Mouse (Mus musculus) mouse embryonic stem cell (cell line): ENCODE data around the gene Dop1b.

ENCODE experiments used
- in situ Hi-C, 2 experiments: fragments of 300-500 bp; cut with MboI; formaldehyde crosslinking; loops; 1 replicate in 1 of 2; 3 replicates in 1 of 2; pipeline ENCODE4 v1.14.3; 2019 to 2020; ENCODE audit warnings: low sequenced_read_pairs in 2 of 2, low pct_unique_long_range_greater_than_20kb in 1 of 2, mixed read lengths in 1 of 2; ENCODE audit not compliant: unreplicated experiment in 1 of 2

The Dop1b gene

DNA sequence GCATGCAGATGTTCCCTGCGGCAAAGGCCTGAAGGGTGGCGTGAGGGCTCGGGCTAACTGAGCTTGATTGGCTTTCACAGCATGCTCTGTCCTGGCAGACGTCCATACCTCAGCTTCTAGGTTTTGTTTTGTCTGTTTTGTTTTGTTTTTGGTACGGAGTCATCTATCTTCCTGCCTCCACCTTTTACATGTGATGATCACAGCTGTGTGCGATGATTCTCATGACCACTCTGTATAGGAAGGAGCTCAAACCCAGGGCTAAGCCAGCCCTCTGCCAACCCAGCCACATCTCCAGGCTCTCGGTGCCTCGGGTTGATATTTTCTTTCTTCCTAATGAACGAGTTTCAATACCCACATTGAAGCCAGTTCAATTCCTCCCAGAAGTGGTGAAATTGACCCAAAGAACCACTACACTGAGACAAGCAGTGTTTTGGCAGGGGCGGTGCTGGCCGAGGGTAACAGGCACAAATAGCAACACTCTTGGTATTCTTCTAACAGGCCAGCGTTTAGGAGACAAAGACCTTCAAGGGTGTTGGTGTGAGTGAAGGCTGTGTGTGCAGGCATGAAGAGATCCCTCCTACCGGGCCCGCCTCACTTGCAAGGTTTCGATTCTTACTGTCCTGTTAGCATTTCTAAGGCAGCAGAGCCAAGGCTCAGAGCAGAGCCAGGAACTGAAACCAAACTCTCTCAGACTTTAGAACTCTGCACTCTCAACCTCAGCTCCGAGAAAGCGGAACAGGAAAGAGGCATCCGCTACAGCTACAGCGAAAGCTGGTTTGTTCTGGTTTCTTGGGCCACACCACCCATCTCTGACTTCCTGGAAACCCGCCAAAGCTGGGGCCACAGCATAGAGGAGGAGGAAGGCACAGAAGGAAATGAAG lies 104.4 kb downstream of the Dop1b start:
- in situ Hi-C loops: no loop called here

DNA sequence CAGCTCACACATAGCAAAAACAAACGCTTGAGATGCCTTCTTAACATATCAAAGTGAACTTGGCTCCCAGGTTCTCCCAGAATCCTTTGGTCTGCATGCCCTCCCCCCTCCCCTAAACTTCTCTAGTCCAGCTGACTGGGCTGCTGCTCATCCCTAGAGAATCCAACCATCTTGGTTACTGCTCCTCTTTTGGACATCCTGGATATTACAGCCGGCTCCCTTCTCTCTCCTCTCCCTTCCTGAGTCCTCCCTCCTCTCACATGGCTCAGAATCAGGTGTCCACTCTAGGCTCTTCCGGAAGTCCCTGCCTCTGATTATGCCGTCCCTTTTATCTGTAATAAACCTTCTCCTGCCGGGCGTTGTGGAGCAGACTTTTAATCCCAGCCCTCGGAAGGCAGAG lies 105.2 kb downstream of the Dop1b start:
- in situ Hi-C loops: no loop called here

DNA sequence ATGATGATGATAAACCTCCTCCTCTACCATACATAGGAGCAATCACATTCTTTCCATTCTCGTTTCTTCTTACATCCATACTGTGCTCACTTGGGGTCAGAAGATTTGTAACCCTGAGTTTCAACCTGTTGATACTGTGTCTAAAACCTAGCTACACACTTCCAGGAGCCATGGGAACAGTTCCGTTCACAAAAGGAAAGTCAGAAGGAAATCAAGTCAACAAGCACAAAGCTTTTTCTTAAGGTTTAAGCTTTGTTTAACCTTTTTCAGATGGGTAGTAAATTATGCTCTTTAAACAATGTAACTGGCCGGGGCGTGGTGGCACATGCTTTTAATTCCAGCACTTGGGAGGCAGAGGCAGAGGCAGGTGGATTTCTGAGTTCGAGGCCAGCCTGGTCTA lies 105.7 kb downstream of the Dop1b start:
- in situ Hi-C loops: no loop called here

DNA sequence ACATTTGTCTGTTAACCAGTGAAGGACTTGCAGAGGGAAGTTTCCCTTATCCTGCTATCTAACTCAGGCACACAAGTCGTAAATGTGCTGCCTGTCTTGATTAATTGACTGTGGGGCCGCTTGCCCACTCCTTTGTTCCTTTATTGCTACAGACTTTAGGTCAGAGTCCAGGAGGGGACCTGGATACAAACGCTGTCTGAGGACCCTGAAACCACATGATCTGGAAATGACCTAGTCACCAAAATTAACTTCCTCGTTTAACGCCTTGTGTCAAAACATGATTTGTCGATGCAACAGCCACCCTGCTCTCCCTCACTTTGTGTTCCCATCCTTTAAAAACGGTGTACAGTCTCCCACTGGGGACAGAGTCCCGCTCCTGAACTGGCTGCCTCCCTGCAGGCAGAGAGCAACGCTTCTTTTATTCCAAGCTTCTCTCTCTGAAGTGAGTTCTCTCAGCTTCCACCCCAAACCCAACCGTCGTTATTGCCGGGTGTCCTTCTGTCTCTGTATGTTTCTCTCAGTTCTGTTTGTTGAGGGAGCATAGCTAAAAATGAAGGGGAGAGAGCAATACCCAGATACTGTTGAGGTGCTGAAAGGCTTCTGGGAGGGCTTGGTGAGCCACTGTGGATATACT lies 107.1 kb downstream of the Dop1b start:
- in situ Hi-C loops: no loop called here

DNA sequence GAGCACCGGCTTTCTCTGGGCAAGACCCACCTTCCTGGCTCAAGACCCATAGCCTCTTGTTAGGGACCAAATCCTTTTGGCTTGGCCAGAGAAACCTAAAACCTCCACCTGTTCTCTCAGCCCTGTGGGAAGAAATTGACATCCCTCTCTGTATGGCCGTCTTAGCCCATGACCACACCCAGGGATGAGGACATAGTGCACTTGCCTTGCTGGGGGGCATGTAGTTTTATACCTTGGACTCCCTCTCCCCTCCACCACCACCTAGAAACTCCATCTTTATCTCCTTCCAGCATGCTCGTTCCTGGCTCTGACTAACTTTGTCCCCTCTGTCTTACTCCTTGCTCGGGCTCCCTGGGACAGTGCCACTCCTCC lies 107.6 kb downstream of the Dop1b start:
- in situ Hi-C loops: no loop called here

DNA sequence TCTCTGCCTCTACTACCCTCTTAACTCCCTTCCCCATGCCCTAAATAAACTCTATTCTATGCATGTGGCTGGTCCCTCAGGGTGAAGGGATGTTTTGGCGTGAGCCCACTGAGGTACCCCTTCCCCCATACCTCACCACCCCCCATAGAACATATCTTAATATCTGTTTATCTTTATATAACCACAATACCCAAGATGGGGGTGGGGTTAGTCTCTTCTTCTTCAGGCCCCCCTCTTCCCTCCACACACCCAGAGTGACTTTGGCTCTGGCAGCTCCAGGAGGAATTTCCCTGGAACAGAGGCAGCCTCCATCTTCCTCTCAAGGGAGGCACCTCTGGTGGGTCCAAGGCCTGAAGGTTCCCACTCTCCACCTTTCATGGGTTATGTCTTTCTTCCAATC lies 108.3 kb downstream of the Dop1b start:
- in situ Hi-C loops: loop anchor here in 1 of 2 experiments (10.0 kb wide), 1 partner anchor 185 kb away; the partner anchor contains the start of gene Cldn14

DNA sequence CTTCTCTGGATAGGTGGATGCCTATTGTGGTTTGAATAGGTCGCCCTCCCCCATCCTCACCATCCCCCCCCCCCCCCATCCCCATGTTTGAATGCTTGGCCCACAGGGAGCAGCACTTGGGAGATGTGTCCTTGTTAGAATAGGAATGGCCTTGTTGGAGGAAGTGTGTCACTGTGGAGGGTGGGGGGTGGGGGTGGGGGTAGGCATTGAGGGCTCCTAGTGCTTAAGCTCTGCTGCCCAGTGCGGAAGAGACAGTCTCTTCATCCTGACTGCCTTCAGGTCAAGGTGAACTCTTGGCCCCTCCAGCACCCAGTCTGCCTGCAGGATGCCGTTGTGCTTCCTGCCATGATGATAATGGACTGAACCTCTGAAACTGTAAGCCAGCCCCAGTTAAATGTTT lies 110.0 kb downstream of the Dop1b start:
- in situ Hi-C loops: loop anchor here in 1 of 2 experiments (10.0 kb wide), 1 partner anchor 183 kb away; the partner anchor contains the start of gene Cldn14

DNA sequence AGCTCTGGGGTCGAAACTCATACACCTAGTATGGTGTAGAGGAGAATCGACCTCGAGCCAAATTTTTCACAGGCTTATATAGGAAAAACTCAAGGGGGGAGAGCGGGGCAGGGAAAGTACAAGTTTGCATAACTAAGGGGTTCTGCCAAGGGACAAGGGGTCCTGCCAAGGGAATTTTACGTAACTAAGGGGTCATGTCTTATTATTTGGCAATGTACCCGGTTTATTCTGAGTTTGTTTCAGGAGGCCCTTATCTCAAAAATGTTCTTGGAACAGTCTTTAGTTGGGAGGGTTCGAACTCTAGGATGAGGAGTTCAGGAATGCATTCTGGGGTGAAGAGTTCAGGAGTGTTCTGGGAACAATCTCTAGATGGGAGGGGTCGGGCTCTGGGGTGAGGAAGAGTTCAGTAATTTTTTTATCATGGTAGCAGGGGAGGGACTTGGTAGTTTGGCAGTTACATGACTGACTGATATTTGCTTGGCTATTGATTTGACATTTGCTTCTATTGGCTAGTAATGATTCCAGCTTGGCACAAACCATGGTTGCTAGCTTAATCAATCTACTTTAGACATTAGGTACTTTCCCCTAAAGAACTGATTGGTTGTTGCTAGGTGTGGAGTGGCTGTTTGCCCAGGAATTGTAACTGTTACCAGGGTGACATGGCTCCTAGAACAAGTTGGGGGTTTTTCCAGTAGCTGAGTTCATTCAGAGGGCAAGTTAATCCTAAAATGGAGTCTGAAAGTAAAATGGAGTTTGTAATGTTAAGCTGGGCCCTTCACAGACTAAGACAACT lies 110.9 kb downstream of the Dop1b start:
- in situ Hi-C loops: loop anchor here in 1 of 2 experiments (10.0 kb wide), 1 partner anchor 182 kb away; the partner anchor contains the start of gene Cldn14

DNA sequence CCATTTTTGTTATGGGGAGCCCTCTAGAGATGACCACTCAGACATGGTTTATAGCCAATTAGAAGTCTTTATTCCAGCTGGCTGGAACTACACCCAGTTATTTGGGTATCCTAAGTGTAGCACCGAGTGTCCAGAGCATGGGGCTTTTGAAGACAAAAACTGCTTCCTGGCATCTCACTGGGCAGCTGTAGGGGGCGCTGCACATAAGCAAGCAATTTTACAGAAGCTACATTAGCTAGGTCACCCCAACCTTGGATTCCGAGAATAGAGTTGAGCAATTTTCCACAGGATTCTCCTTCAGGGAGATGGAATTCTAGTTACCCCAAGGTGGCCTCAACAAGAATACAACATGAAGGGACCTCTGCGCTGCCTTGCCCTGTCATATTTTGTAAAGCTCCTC lies 113.1 kb downstream of the Dop1b start:
- in situ Hi-C loops: loop anchor here in 1 of 2 experiments (10.0 kb wide), 1 partner anchor 180 kb away; the partner anchor contains the start of gene Cldn14

DNA sequence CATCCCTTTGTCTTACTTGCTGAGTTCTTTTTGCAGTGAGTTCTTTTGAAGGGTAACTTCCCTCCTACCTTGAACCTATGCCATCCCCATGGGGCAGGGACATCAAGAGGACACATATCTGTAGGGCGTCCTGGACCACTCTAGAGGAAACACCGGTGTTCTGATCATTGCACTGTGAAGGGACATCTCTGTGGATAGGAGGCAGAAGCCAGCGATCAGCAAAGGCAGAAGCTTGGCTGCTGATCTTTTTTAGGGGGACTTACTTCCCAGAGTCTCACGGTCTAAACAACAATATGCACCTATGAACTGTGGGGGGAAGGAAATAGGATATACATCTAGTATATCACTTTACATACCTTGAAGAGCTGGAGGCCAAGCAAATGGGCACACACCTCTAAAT lies 113.8 kb downstream of the Dop1b start:
- in situ Hi-C loops: loop anchor here in 1 of 2 experiments (10.0 kb wide), 1 partner anchor 179 kb away; the partner anchor contains the start of gene Cldn14

DNA sequence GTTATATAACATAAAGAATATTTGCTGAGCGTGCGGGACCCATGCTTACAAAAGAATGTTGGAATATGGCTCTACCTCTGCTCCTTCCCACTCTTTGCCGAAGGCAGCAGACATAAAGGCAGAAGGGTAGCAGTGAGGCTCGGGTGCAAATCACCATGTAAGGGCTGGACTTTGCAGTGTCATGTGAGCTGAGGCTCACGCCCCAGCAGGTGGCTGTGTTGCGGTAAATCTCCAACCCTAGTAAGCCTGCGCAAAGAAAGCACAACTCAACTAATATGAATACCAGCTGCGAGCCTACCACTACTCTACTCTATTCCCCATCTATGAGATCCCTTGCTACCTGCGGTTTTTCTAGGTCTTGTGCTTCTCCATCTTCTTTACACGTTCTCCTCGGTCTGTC lies 114.3 kb downstream of the Dop1b start:
- in situ Hi-C loops: loop anchor here in 1 of 2 experiments (10.0 kb wide), 1 partner anchor 179 kb away; the partner anchor contains the start of gene Cldn14

DNA sequence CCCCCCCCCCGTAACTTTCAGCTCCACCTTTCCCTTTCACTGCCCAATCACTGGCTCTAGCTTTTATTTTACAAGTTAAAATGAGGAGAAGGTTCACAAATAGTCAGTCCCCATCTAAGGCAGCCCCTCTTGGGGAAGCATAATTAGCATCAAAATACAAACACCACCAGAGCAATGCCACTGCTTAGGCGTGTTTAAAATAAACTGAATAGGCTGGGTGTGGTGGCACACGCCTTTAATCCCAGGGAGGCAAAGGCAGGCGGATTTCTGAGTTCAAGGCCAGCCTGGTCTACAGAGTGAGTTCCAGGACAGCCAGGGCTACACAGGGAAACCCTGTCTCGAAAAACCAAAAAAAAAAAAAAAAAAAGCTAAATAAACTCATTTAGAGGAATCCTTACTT lies 114.8 kb downstream of the Dop1b start:
- in situ Hi-C loops: loop anchor here in 1 of 2 experiments (10.0 kb wide), 1 partner anchor 178 kb away; the partner anchor contains the start of gene Cldn14

DNA sequence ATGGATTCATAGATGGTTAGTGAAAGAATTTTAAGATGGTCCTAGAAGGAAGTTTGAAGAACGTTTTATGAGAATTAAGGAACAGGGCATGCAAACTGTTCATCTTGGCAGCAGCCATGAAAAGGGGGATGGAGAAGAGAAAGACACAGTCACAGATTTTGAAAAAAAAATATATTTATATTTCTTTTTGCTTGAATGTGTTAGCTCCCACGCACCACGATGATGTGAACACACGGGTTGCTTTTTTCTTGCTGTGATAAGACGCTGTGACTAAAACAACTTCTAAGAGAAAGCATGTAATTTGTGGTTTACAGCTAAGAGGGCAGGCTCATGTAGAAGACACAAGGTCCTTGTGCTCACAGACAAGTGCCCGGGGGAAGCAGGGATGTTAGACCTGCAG lies 115.2 kb downstream of the Dop1b start:
- in situ Hi-C loops: loop anchor here in 1 of 2 experiments (10.0 kb wide), 1 partner anchor 178 kb away; the partner anchor contains the start of gene Cldn14

DNA sequence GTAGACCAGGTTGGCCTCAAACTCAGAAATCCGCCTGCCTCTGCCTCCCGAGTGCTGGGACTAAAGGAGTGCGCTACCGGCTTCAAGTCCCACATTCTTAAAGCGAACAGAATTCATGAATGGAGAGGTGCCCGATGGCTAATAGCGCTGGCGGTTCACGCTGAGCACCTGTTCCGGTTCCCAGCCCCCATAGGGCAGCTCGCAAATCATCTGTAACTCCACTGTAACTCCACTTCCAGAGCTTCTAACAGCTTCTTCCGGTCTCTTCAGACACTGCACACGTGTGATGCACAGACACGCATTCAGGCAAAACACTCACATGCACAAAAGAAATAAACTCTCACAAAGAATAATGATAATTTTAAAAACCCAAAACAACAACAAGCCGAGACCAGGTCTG lies 117.8 kb downstream of the Dop1b start:
- in situ Hi-C loops: loop anchor here in 1 of 2 experiments (10.0 kb wide), 1 partner anchor 175 kb away; the partner anchor contains the start of gene Cldn14

DNA sequence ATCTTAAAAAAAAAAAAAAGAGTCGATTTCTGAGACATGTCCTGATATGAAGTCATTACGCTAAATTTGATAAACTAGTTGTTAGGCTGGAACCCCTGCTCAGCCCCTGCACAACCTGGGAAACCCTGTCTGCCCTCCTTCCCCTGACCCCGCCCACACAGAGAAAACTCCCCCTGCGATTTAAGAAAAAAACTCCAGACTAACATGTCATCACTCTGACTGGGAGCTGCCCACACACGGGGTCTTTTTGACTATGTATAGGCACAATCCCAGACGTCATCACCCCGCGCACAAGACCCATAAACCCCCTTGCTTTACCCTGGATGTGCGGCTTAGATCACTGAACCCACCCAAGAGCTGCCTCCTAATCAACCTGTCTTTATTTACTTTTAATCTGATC lies 118.4 kb downstream of the Dop1b start:
- in situ Hi-C loops: no loop called here

DNA sequence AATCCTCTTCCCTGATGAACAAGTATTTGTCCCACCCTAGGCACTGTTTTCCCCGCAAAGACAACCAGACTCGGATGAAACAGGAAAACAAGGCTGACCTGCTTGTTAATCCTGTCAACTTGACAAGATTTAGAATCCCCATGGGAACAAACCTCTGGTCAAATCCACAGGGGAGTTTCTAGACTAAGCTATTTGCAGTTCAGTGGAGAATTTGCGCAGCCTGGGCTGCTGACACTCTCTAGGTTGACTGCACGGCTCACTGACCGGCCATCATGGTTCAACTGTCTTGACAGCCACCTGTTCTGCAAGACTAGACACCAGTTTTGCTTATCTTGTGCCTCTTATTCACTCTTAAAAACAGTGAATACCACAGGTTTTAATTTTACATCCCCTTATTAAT lies 119.2 kb downstream of the Dop1b start:
- in situ Hi-C loops: no loop called here

DNA sequence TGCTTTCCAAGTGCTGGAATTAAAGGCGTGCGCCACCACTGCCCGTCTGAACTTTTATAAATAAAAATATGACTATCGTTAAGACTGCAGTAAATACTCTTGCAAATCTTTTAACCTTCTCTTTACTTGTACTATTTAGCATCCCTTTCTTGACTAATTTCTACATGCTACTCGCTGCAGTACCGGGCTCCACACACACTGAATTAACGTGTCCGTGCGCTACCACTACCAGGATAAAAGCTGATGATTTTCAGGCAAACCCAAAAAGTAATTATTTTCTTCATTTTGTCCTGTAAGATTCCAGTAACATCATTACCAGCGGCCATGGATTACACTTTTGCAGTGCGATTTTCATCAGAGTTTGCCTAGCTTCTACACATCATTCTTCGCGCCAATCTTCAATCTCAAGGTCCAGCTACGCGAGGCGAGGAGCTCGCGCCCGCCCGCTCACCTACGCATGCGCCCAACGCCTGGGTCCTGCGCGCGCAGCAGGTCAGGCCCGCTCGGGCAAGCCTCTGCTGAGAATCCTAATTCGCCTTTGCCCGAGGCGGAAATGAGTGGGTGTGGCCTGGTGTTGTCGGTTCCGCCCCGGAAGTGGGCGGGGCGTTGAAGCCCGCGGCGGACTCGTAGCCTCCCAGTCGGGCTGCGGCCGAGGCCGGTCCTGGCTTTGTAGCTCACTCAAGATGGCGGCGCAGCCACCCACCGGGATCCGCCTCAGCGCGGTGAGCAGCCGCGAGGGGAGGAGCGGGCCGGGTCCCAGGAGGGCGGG lies 120.1 kb downstream of the Dop1b start, which contains the start of gene Morc3:
Gene Morc3 (plus strand): TSS at position 495 of the 769 bp plus-strand sequence.
- in situ Hi-C loops: no loop called here
